Mouse (Mus musculus) left cerebral cortex, adult 11 months (tissue): ENCODE results near the gene Smarcd2.
A peak's percentile ranks its signal among the peaks of the same experiment; 100 is the strongest.
"Not testable (repeated sequence)": the region's sequence is repeated elsewhere in the genome, so short reads cannot be mapped to it uniquely, and the experiment has no call there.

Source experiments
- DNase-seq: peaks from one replicate; pipeline ENCODE4 v3.0.0; 2022; ENCODE audit warnings: low spot score

Gene Smarcd2

DNA sequence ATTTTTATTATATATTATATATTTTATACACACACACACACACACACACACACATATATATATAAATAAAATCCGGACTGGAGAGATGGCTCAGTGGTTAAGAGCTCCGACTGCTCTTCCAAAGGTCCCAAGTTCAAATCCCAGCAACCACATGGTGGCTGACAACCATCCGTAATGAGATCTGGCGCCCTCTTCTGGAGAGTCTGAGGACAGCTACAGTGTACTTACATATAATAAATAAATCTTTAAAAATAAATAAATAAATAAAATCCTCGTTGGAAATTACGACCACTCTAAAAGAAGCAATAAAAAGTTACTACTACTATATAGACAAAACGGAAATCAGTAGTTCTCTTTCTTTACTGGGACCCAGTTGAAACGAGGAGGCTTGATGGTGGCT, 38.8 kb downstream of the Smarcd2 start:
- DNase-seq, result not testable (repeated sequence)

- no peak for DNase-seq
These were observed 52.2 kb downstream of the Smarcd2 start for GRCm38 (mm10) chr11:106220603-106221002.

DNA sequence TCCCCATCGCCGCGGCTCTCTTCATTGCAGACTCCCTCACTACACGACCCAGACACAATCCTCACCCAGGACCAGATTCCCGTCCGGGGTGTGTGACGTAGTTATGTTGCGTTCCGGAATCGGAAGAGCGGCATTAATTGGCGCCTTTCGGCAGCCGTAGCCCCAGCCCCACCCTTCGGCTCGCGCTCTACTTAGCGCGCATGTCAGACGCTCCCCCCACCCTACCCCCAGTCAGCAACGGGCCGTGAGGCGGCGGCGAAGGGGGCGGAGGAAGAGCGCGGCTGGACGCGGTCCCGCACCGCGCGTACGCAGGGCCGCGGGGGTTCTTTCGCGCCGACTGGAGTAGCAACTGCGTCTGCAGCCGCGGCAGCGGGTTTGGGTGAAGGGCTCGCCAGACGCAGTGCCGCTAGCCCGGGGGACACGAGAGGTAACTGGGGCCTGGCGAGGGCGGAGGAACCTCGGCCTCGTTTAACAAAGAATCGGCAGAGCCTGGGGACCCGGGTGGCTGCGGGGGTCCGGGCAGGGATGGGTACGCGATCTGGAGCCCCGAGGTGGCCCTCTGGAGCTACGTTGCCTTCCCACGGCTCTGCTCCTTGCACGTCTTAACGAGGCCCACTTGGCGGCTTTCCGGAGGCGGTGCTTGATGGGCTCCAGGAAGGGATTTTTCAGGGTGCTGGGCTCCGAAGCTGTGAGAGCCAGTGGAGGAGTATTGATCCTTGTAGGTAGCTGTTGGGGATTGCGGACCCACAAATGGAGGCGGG, 55.9 kb downstream of the Smarcd2 start, which contains the start of gene Ddx42:
Gene Ddx42 (plus strand): TSS at position 197 of the 761 bp plus-strand sequence.
- peak; percentile 92 for DNase-seq

DNA sequence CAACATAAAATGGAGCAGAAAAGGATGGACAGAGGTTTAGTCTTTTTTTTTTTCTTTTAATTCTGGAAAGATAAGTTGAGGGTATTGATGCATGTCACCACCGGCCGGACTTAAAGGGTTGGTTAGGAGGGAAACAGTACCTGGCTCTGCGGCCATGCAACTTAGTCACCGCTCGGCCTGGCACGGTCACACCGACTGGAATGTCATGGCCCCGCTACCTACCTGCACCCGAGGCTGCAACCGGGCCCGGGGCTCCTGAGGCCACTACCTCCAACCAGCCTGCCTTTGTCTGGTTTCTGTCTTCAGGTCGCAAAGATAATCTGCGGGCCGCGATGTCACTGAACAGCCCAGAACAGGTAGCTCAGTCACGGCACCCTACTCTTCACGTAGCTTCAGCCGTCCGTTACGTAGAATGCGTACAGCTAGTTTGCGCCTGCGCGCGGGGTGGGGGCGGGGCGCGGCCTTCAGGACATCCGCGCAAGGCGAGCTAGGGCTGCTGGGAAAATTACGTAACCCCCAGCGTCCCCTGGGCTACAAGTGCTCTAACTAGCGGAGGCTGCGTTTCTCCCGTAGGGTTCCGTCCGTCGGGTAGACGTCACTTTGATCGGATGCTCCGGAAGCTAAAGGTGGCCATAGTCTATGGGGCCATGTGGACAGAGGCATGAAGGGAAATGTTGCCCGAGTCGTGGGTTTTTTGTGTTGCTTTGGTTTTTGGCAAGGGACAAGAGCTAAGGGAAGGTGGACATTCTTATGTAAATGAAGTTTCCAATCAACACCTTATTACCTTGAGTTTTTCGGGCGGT, 56.6 kb downstream of the Smarcd2 start, which contains the start of gene Ccdc47:
Gene Ccdc47 (minus strand): TSS at position 418 of the 803 bp plus-strand sequence.
- peak; percentile 97 for DNase-seq

GRCm38 (mm10) chr11:106215450-106215859, 57.3 kb downstream of the Smarcd2 start:
- no peak for DNase-seq

DNA sequence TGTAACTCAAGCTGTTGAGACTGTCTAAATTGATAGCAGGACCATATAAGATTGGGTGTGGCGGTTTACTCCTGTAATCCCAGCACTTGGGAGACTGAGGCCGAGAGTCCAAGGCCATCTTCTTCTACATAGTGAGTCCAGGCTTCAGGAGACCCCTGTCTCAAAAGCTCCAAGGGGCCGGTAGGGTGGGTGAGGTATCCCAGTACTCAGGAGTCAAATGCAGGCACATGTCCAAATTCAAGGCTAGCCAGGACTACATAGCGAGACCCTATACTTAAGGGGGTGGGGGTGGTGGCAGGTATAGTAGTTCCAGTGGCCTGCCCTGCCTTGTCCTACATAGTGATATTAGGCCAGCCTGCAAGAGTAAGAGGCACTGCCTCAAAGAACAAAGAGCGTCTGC, 57.9 kb downstream of the Smarcd2 start:
- no peak for DNase-seq
